Mouse (Mus musculus) lung, postnatal 14 days (tissue): ENCODE measurements around the gene Zbtb44.

Experiments used
- DNase-seq: peaks from one replicate; pipeline ENCODE4 v3.0.0; 2021

Zbtb44 gene

DNA sequence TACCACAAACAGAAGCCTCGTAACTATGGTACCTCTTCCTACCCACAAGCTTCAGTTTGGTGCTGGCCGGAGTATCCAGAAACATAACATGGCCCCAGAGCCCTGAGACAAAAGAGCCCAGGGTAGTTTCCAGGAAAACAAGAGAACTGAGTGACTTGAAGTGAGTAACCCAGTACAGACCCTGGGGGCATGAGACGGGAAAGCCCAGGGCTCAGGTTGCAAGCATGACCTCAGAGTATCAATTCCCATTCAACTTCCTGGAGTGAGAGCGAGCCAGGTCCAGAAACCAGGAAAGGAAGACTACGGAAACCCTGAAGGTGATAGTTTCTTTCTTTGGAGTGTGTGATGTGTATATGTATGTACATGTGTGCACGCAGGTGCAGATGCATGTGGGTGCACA, 87.0 kb downstream of the Zbtb44 start:
- no peak for DNase-seq

DNA sequence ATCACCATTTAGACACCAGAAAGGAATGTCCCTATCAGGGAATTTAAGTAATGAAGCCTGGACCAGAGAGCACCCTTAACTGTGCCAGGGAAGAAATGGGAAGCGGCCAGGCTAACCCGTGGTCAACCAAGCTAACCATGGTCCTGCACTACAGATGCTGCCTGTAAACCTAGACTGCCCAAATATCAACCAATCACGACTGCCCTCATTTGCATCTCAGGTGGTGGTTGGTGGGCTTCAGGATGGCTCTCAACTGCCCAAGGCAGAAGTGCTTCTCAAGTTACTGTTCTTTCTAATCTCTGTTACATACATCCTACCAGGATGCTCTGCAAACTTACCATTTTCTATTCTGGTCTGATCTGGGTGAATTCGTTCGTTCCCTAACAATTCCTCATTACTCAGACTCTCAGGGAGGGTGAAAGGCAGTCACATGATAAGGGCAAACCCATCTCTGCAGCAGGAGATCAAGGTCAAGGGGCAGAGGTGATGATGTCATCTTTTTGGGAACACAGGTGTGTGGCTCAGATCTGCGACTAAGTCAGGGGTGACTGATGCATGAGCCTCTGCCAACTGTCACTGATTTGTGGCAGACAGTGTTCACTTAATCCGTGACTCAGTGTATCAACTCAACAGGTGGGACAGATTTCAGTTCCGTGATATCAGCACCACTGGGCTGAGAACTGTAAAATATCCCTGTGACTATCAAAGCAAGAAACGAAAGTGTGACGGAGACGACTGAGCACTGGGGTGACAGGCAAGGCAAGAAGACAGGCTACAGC, 88.3 kb downstream of the Zbtb44 start:
- no peak for DNase-seq

DNA sequence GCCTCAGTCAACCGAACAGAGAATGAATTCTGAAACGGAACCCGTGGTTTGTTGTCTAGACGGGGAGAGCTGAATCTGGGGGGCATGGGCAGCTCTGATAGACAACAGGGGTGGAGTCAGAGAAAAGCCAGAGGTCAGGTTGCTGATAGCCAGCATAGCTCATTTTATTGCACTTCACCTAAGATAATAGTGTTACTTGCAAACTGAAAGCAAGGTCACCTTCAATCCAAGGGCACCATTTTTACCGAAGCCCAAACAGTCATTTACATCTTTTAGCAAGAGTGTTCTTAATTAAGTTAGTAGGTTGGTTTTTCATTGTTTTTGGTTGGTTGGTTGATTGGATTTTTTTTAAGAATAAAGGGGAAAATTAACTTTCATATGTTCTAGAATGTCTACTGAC, 89.0 kb downstream of the Zbtb44 start:
- no peak for DNase-seq

DNA sequence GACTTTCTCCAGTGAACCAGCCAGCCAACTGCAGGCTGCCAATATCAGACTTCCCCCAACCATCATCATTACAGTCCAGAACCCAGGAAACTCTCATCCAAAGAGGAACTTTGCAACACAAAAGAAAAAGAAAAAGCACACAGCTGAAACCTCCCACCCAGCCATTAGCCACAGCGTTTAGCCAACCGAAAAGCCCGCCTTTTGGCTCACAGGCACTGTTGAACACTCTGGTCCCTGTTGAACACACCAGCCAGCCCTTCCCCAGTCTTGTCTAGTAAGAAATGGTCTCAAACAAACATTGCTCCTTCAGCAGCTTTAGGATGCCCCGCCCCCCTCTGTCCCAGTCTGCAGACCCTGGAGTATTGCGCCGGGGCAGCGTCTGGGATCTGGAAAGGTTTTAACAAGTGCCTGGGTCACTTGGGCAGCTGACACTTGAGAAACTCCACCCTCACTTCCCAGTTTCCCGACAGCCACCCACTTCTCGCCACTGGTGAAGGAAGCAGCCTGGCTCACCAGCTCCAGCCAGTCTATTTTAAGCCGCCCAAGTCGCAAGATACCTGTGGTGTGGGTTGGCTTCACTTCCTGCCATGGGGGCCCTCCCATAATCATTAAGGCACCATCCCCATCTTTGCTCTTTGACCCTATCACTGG, 89.6 kb downstream of the Zbtb44 start:
- DNase-seq, result peak; percentile 33

DNA sequence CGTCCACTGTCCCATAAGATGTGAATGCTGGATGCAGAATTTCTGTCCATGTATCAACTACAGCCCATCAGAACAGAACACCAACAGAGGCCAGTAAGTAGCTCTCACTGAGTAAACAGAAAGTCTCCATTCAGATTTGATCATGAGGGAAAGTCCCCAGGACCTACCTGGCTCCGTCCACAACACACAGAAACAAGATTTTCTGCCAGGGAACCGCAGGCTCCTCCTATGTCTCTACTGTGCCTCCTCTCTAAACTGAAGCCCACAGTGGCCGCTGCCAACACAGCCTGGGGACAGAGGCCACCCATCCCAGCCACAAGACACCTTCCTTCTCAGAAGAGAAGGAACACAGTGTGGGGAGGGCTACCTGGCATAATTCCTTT, 90.1 kb downstream of the Zbtb44 start:
- no peak for DNase-seq

DNA sequence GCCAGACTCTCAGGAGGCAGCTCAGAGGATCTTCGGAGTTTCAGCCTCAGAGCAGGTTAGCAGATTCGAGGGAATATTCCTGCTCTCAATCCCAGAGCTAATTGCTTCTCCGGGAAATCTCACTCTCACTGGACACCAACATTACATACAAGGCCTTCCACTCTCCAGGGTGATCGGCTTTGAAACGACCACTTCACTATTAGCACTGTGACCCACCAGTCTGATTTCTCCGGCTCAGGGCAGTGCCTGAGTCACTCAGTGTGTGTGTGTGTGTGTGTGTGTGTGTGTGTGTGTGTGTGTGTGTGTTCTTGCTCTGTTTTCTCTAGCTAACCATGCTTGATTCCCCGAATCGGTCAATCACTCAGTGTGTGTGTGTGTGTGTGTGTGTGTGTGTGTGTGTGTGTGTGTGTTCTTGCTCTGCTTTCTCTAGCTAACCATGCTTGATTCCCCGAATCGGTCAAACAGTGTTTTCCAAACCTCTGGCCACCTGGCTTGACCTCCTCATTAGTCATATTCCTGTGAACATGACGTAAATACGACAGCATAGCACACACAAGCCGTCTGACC, 92.1 kb downstream of the Zbtb44 start:
- no peak for DNase-seq
